Mouse (Mus musculus): ENCODE data around the gene Rhoc. TPM values are rescaled to one million over a fixed set of nuclear protein-coding genes. Genes with fewer than 3 reads are reported as not detected.
A peak's percentile ranks its signal among the peaks of the same experiment; 100 is the strongest.

Rhoc gene
- polyA plus RNA-seq, 1 experiment, result 32.5 TPM

DNA sequence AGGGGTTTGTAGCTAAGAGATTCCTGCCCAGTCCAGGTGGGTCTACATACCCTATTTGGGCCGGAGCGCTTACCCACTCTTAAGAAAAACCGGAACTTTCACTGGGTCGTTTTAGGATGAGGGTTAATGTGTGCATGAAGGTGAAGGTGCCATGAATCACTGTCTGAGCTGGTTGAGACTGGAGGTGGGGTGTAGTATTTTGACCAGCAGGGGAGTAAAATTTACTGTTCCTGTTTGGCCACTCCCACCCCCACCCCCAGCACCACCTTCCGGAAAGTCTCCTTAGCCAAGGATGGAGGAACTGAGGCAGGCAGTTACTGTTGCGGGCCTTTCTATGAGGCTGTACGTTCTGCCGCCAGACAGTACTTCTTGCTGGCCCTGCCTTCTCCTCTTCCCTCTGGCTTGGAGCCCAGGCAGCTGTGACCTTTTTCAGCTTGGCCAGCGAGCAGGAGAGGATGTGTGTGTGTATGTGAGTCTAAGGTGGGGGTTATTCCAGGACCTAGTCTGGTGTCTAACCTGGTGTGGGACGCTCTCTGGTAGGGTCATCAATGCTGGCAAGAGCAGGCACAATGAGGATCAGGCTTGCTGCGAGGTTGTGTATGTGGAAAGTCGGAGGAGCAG, 6.0 kb upstream of the Rhoc start:
- Histone ChIP-seq H3K4me3 (ENCODE audit: insufficient read depth, low read length) (no peak overlapping the region), H3K4me1 (ENCODE audit: control insufficient read depth, insufficient read depth, low read length) (no peaks in the 10 kb centered on the region), H3K27ac (ENCODE audit: insufficient read depth, low read length) (no peak overlapping the region)
- TF ChIP-seq CTCF (IDR thresholded peaks at IDR 0.05; ENCODE audit: extremely low read depth, insufficient read depth, low read length) (no peak), POLR2A (IDR thresholded peaks at IDR 0.05; ENCODE audit: extremely low read depth, insufficient read depth, low read length) (no peak)

DNA sequence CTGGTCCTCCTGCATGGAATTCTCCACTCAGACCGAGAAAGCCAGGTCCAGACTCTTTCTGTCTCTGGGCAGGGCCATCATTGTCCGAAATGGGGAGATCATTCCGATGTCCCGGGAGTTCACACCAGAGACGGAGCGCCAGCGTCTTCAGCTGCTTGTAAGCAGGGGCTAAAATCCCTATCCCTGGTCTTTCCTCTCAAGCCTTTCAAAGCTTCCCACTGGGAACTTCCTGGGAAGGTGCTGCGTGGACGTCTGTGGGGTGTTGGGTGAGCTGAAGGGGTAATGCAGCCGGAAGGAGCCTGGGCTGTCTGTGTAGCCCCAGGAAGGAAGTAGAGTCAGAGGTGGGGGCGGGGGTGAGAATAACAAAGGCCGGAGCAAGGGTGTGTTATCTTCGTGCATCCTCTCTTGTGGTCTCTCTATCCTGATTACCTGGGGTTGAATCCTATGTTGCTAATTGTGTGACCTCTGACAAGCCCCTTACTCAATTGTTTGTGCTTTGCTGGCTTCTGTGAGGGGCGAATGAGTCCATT, 4.1 kb upstream of the Rhoc start:
- Histone ChIP-seq H3K4me1 (ENCODE audit: control insufficient read depth, insufficient read depth, low read length) (peaks cover 2% of the 10 kb centered on the region; the same call in 1 of the 2 replicates), H3K4me3 (ENCODE audit: insufficient read depth, low read length) (no peak overlapping the region), H3K27ac (ENCODE audit: insufficient read depth, low read length) (no peak overlapping the region)
- TF ChIP-seq CTCF (IDR thresholded peaks at IDR 0.05; ENCODE audit: extremely low read depth, insufficient read depth, low read length), result no peak
- no peak for TF ChIP-seq POLR2A (IDR thresholded peaks at IDR 0.05; ENCODE audit: extremely low read depth, insufficient read depth, low read length)

DNA sequence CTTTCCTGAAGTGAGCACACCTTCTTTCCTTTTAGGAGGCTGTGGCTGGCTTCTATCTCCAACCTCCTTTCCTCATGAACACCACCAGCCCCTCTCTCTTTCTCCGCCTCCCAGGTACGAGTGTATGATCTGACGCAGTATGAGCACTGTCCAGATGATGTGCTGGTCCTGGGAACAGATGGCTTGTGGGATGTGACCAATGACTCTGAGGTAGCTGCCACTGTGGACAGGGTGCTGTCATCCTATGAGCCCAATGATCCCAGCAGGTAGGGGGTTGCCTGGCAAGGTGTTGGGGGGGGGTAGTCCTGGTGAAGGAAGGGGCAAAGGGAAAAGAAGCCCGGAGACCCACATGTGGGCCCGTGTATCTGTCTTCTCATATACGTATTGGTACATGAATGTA, 2.9 kb upstream of the Rhoc start:
- peaks cover 2% of the 10 kb centered on the region; the same call in 1 of the 2 replicates for H3K4me1 ChIP-seq (ENCODE audit: control insufficient read depth, insufficient read depth, low read length)
- no peak overlapping the region for H3K27ac ChIP-seq (ENCODE audit: insufficient read depth, low read length)
- TF ChIP-seq CTCF (IDR thresholded peaks at IDR 0.05; ENCODE audit: extremely low read depth, insufficient read depth, low read length), result no peak
- TF ChIP-seq POLR2A (IDR thresholded peaks at IDR 0.05; ENCODE audit: extremely low read depth, insufficient read depth, low read length), result no peak
- H3K4me3 ChIP-seq (ENCODE audit: insufficient read depth, low read length), result no peak overlapping the region

DNA sequence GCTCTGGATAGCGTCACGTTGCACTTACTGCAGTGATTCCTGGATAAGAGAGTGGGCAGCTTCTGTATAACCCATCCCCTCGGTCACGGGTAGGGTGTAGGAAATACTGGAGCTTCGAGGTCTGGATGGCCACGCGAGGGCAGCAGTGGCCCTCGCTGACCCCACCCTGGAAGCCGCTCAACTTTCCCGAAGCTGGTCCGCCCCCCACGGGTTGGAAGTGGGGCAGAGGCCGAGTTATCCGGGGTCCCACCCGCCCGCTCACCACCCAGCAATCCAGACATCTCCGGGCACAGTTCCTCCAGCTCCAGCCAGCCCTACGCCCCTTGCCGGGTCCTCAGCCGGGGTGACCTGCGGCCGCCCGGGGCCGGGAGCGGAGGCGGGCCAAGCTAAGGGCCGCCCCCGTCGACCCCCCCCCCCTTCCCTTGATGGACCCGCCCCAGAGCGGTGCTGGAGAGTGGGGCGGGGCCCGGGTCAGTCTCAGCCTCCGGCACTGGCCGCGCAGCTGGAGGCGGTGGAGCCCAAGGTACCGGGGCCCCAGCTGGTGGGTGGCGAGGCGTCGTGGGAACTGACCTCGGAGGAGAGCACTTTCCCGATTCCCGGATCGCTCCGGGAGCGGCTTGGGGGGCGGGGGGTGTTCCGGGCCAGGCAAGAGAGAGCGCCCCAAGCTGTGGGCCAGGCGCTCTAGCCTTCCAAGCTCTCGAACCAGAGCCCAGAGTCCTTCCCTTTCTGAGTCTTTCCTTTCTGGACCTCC, 561 bp downstream of the Rhoc start:
- TF ChIP-seq POLR2A (IDR thresholded peaks at IDR 0.05; ENCODE audit: extremely low read depth, insufficient read depth, low read length) (no peak), CTCF (IDR thresholded peaks at IDR 0.05; ENCODE audit: extremely low read depth, insufficient read depth, low read length) (peak; percentile 45)
- H3K4me3 ChIP-seq (ENCODE audit: insufficient read depth, low read length), result peak overlapping the region; percentile 42
- H3K27ac ChIP-seq (ENCODE audit: insufficient read depth, low read length), result peak overlapping the region; percentile 66; the same call in 1 of the 2 replicates
- H3K4me1 ChIP-seq (ENCODE audit: control insufficient read depth, insufficient read depth, low read length), result peaks cover 14% of the 10 kb centered on the region

DNA sequence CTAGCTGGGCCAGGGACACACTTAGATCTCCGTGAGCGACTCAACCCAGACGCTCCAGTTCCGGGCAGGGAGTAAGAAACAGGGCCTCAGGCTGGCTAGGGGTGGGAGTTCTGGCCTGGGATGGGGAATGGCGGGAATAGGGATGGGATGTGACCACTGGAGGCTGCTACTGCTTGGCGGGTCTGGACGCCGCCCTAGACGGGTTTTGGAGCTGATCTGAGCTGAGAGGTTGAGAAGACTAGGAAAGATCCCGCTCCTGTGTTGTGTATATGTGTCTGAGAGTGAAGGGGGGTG, 1.1 kb downstream of the Rhoc start:
- Histone ChIP-seq H3K27ac (ENCODE audit: insufficient read depth, low read length) (peak overlapping the region; percentile 66; the same call in 1 of the 2 replicates), H3K4me1 (ENCODE audit: control insufficient read depth, insufficient read depth, low read length) (peaks cover 14% of the 10 kb centered on the region), H3K4me3 (ENCODE audit: insufficient read depth, low read length) (peak overlapping the region; percentile 42)
- TF ChIP-seq POLR2A (IDR thresholded peaks at IDR 0.05; ENCODE audit: extremely low read depth, insufficient read depth, low read length) (no peak), CTCF (IDR thresholded peaks at IDR 0.05; ENCODE audit: extremely low read depth, insufficient read depth, low read length) (no peak)

DNA sequence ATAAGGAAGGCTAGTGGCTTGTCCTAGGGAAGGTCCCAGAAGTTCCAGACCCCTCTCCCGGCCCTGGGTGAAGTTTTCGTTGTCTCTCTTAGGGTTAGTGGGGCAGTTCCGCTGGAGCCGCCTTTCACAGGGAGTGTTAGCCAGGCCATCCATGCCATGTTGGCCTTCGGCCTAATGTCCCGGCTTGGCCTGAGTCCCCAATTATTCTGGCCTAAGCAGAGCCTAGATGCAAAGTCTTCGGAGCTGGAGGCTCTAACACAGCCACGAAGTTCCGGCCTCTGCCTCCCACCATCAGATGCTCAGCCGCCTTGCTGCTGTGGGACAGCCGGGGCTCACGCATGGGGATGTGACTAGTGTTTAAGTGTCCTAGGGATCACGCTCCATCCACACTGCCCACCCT, 1.6 kb downstream of the Rhoc start:
- Histone ChIP-seq H3K27ac (ENCODE audit: insufficient read depth, low read length) (no peak overlapping the region), H3K4me3 (ENCODE audit: insufficient read depth, low read length) (peak overlapping the region; percentile 12; the same call in 1 of the 2 replicates)

DNA sequence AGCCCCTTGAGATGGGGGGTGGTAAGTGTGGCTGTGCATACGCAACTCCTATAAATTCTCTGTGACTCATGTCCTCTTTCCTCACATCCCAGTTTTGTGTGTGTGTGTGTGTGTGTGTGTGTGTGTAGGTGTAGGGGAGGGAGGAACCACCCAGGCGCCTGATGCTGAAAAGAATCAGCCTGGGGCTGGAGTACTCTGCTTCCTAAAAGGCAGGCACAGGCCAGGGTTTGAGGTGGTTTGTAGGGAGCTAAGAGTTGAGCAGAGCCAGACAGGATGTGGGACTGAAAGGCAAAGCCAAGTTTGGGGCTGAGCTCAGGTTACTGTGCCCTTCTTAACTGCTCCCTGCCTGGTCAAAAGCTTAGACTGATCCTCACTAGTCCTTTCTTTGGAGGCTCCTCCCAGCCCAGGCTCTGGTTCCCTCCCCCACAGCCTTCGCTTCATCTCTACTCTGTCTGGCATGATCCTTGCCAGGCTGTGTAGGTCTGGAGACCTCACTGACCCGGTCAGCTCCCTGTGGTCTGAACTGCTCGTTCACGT, 2.3 kb downstream of the Rhoc start:
- peaks cover 14% of the 10 kb centered on the region for H3K4me1 ChIP-seq (ENCODE audit: control insufficient read depth, insufficient read depth, low read length)
- H3K4me3 ChIP-seq (ENCODE audit: insufficient read depth, low read length), result 0 out of 2 replicates have a peak overlapping the region, but pooled peaks have one; percentile 12
- no peak overlapping the region for H3K27ac ChIP-seq (ENCODE audit: insufficient read depth, low read length)
- TF ChIP-seq CTCF (IDR thresholded peaks at IDR 0.05; ENCODE audit: extremely low read depth, insufficient read depth, low read length) (no peak), POLR2A (IDR thresholded peaks at IDR 0.05; ENCODE audit: extremely low read depth, insufficient read depth, low read length) (no peak)

More for the DNA sequence above, 1.6 kb downstream of the Rhoc start:
- TF ChIP-seq POLR2A (IDR thresholded peaks at IDR 0.05; ENCODE audit: extremely low read depth, insufficient read depth, low read length), result no peak
- TF ChIP-seq CTCF (IDR thresholded peaks at IDR 0.05; ENCODE audit: extremely low read depth, insufficient read depth, low read length), result no peak
- H3K4me1 ChIP-seq (ENCODE audit: control insufficient read depth, insufficient read depth, low read length), result peaks cover 14% of the 10 kb centered on the region

DNA sequence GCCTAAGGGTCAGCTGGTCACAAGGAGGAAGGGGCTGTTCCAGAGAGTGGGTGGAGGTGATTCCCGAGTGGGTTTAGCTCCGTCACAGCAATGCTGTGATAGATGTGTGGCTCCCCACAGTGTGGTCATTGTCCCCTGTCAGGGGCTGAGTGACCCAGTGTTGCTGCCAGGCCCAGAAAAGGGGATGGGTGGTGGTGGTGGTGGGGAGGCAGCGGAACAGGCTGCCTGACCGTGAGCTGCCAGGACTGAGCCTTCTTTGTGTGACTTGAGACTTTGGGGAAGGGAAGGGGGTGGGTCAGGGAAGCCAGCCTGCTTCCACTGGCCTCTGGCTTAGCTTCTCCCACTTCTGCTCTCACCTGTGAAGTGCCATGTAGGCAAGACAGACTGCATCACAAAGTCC, 2.8 kb downstream of the Rhoc start:
- Histone ChIP-seq H3K27ac (ENCODE audit: insufficient read depth, low read length) (no peak overlapping the region), H3K4me1 (ENCODE audit: control insufficient read depth, insufficient read depth, low read length) (peaks cover 14% of the 10 kb centered on the region), H3K4me3 (ENCODE audit: insufficient read depth, low read length) (no peak overlapping the region)
- TF ChIP-seq POLR2A (IDR thresholded peaks at IDR 0.05; ENCODE audit: extremely low read depth, insufficient read depth, low read length), result no peak

DNA sequence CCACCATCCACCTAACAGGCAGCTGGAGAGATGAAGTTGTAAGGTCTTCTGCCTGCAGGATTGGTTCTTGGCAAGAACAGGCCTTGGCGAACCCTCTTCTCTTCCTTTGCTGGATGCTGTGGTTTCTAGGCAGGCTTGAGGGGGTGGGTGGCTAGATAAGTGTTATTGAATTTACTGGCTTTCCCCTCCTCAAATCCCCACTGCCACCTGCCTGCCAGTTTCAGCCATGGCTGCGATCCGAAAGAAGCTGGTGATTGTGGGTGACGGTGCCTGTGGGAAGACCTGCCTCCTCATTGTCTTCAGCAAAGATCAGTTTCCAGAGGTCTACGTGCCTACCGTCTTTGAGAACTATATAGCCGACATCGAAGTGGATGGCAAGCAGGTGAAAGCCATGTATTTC, 3.5 kb downstream of the Rhoc start:
- TF ChIP-seq POLR2A (IDR thresholded peaks at IDR 0.05; ENCODE audit: extremely low read depth, insufficient read depth, low read length) (no peak), CTCF (IDR thresholded peaks at IDR 0.05; ENCODE audit: extremely low read depth, insufficient read depth, low read length) (no peak)
- H3K4me1 ChIP-seq (ENCODE audit: control insufficient read depth, insufficient read depth, low read length), result peaks cover 14% of the 10 kb centered on the region
- no peak overlapping the region for H3K27ac ChIP-seq (ENCODE audit: insufficient read depth, low read length)
- H3K4me3 ChIP-seq (ENCODE audit: insufficient read depth, low read length), result no peak overlapping the region

Data from cortical plate, adult 2 months (tissue).